Mouse (Mus musculus) G1E (cell line): ENCODE results near the gene Cmip. TPM values are rescaled to one million over a fixed set of nuclear protein-coding genes. Genes with fewer than 3 reads are reported as not detected.

Experiments used
- ATAC-seq: 2 replicates; pipeline ENCODE4 v1.8.0; 2016; ENCODE audit warnings: mild to moderate bottlenecking; ENCODE audit not compliant: insufficient number of reproducible peaks, poor library complexity, low FRiP score, severe bottlenecking; ENCODE audit errors: extremely low read depth
- DNase-seq: peaks from one replicate; pipeline ENCODE4 v3.0.0; 2012; ENCODE audit warnings: low spot score
- H3K27me3 ChIP-seq: 2 replicates; pipeline ENCODE4 v1.6.1; 2012; ENCODE audit warnings: mild to moderate bottlenecking, low read length, inconsistent platforms; ENCODE audit not compliant: insufficient read depth
- H3K36me3 ChIP-seq: replicated peaks from 2 replicates; pipeline ENCODE3; 2012; ENCODE audit warnings: mild to moderate bottlenecking, inconsistent platforms
- H3K4me1 ChIP-seq: 2 replicates; pipeline ENCODE4 v1.6.1; 2012; ENCODE audit warnings: low read depth, low read length, inconsistent platforms, mixed read lengths; ENCODE audit not compliant: insufficient read depth
- H3K4me3 ChIP-seq: 2 replicates; pipeline ENCODE4 v1.5.1; 2012; ENCODE audit warnings: low read depth, mild to moderate bottlenecking, inconsistent platforms, low read length, moderate library complexity, mixed read lengths
- H3K9me3 ChIP-seq: replicated peaks from 2 replicates; pipeline ENCODE4 v1.6.1; 2012; ENCODE audit warnings: inconsistent platforms
- CTCF ChIP-seq: IDR thresholded peaks from 2 replicates; pipeline ENCODE4 v1.5.1; 2012; ENCODE audit warnings: low read depth, low read length, inconsistent platforms, mixed read lengths
- GATA1 ChIP-seq: IDR thresholded peaks from 2 replicates; pipeline ENCODE4 v1.6.1; 2012; ENCODE audit warnings: borderline replicate concordance, low read length, inconsistent platforms, mixed read lengths
- GATA2 ChIP-seq: IDR thresholded peaks from 2 replicates; pipeline ENCODE4 v1.6.1; 2012; ENCODE audit warnings: low read depth, low read length, inconsistent platforms, borderline replicate concordance
- POLR2AphosphoS5 ChIP-seq: IDR thresholded peaks from 2 replicates; pipeline ENCODE4 v1.6.1; 2012; ENCODE audit warnings: low read depth, low read length, inconsistent platforms; ENCODE audit not compliant: insufficient replicate concordance
- TAL1 ChIP-seq: conservative IDR thresholded peaks from 2 replicates; pipeline ENCODE4 v1.6.1; 2012; ENCODE audit warnings: low read depth, low read length, inconsistent platforms, mixed read lengths
- polyA plus RNA-seq: library from polyadenylated mRNA; stranded (reverse); fragments of >175 nt; gene quantifications from 2 replicates; pipeline ENCODE4 v1.2.3, GENCODE M21; 2012
- total RNA-seq, 2 experiments: library from RNA; stranded (forward) in 1 of 2; stranded (reverse) in 1 of 2; fragments of 200-1000 nt in 1 of 2; fragments of >200 nt in 1 of 2; fragmentation: Nextera tagmentation in 1 of 2; gene quantifications; 2 replicates each; pipeline ENCODE4 v1.2.3; 2014 to 2017

Gene Cmip
- total and polyA plus RNA-seq, 3 experiments: 5.8 to 88.8 (median 65.3) TPM

DNA sequence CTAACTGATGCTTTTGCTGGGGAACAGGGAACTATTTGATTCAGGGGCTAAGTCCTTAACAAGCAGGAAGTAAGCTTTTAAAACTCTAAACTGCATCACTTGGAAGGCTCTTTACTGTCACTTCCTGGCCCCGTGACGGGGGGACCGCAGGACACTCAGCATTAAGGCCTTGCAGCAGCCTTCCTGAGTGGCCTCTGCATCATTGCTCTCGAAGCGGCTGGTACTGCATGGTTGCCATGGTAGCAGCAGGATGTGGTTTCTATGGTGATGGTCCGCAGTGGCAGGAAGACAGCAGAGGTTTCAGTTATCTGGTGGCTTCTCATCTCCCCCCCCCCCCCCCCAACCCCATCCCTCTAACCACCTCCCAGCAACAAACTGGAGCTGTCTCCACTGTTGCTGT, 65.2 kb downstream of the Cmip start:
- Histone ChIP-seq H3K4me1 (peaks cover 16% of the 10 kb centered on the region), H3K4me3 (no peak overlapping the region), H3K36me3 (peaks cover 75% of the 10 kb centered on the region), H3K27me3 (no peaks in the 10 kb centered on the region), H3K9me3 (no peaks in the 10 kb centered on the region)
- TF ChIP-seq POLR2AphosphoS5: no peak
- TF ChIP-seq GATA1: no peak
- TF ChIP-seq CTCF: no peak
- ATAC-seq: no peak
- DNase-seq: no peak

- H3K9me3 ChIP-seq: no peaks in the 10 kb centered on the region
- H3K36me3 ChIP-seq: peaks cover 72% of the 10 kb centered on the region
- peaks cover 23% of the 10 kb centered on the region for H3K4me1 ChIP-seq
- no peak overlapping the region for H3K4me3 ChIP-seq
- no peaks in the 10 kb centered on the region for H3K27me3 ChIP-seq
- TF ChIP-seq GATA1: no peak
- no peak for TF ChIP-seq GATA2
- TF ChIP-seq TAL1: no peak
- no peak for TF ChIP-seq POLR2AphosphoS5
- TF ChIP-seq CTCF: no peak
- ATAC-seq: no peak
- DNase-seq: no peak
Measured at GRCm38 (mm10) chr8:117322715-117323310, 65.9 kb downstream of the Cmip start.

- ATAC-seq (no peak), DNase-seq (no peak)
- H3K27me3 ChIP-seq: no peaks in the 10 kb centered on the region
- no peak overlapping the region for H3K4me3 ChIP-seq
- TF ChIP-seq GATA1 (no peak), TAL1 (no peak), POLR2AphosphoS5 (no peak), GATA2 (no peak), CTCF (no peak)
- peaks cover 60% of the 10 kb centered on the region for H3K36me3 ChIP-seq
- peaks cover 26% of the 10 kb centered on the region for H3K4me1 ChIP-seq
- H3K9me3 ChIP-seq: no peaks in the 10 kb centered on the region
Measured at GRCm38 (mm10) chr8:117324821-117325220, 68.0 kb downstream of the Cmip start.

DNA sequence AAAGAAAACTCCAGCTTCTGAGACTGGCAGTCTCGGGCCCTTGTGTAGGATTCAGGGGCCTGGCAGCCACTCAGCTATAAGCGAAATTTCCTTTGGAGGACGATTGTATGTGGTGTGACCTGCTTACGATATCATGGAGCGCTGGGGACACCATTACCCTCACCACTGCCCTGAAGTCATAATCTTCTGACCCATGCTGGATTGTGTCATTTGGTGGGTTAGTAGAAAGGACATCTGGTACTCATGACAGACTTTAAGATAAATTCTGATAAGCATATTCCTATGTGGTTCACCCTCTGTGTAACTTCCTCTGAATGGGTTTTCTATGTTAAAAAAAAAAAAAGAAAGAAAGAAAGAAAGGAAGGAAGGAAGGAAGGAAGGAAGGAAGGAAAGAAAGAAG, 69.9 kb downstream of the Cmip start:
- Histone ChIP-seq H3K27me3 (no peaks in the 10 kb centered on the region), H3K4me3 (no peak overlapping the region), H3K4me1 (peaks cover 24% of the 10 kb centered on the region), H3K9me3 (no peaks in the 10 kb centered on the region), H3K36me3 (peaks cover 46% of the 10 kb centered on the region)
- DNase-seq (no peak), ATAC-seq (peak; percentile 51)
- TF ChIP-seq GATA2: no peak

DNA sequence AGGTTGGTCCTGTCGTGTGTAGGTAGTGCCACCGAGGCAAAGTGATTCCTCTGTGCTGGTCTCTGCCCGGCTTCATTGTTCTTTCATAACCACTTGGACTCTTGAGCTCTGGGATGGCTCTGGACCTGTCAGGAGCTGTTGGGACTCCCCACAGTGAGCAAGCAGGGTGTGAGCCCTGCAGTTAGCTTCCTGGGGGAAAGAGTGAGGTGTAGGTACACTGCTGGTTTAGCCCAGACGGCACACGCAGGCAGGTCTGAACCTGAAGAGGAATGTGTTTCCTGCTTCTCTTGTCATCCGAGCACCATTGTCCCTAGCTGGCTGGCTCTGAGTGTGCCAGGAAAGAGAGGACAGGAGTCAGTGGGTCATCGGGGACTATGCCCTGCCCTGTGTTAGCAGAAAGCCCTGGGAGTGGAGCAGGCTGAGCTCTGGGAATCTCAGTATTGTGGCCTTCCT, 70.5 kb downstream of the Cmip start:
- ATAC-seq: no peak
- Histone ChIP-seq H3K27me3 (no peaks in the 10 kb centered on the region), H3K4me3 (no peak overlapping the region), H3K4me1 (peaks cover 24% of the 10 kb centered on the region), H3K9me3 (no peaks in the 10 kb centered on the region), H3K36me3 (peaks cover 47% of the 10 kb centered on the region)
- DNase-seq: no peak
- TF ChIP-seq GATA2 (no peak), CTCF (no peak), GATA1 (no peak), POLR2AphosphoS5 (no peak), TAL1 (no peak)

DNA sequence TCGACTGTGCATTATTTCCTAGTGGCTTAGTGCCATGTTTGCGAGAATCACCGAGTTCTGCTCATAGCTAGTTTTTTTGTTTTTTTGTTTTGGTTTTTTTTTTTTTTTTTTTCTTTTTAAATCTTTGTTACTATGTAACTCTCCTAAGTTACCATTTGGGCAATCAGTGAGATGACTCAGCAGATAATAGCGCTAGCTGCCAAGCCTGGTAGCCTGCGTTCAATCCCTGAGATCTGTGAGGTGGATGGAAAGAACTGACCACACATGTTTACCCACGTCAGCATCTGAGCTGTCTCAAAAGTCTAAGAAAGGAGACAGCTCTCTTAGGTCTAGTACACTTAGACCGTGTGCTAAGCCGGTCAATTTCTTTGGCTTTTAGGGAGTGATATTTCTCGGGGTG, 71.9 kb downstream of the Cmip start:
- Histone ChIP-seq H3K36me3 (peaks cover 42% of the 10 kb centered on the region), H3K4me1 (peaks cover 27% of the 10 kb centered on the region), H3K4me3 (no peak overlapping the region), H3K9me3 (no peaks in the 10 kb centered on the region), H3K27me3 (no peaks in the 10 kb centered on the region)
- DNase-seq: no peak
- no peak for ATAC-seq
- TF ChIP-seq TAL1: no peak
- no peak for TF ChIP-seq CTCF
- no peak for TF ChIP-seq GATA2
- no peak for TF ChIP-seq POLR2AphosphoS5
- no peak for TF ChIP-seq GATA1

DNA sequence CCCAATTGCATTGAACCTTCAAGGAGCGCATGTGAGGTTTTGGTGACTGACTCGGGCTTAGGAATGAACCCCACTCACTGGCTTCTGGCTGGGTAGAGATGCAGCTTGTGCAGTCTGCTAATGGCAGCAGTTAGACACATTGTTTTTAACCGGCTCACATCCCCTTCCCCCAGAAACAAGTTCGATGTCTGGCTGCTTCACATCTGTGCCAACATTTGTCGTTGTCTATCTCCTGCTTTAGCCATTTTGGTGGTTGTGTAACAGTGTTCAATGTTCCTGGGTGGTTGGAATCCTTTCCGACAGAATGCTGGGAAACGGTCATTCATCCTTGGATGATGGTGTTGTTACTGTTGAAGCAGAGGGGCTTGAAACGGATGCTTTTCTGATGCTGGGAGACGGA, 72.3 kb downstream of the Cmip start:
- TF ChIP-seq TAL1 (no peak), GATA1 (no peak)
- Histone ChIP-seq H3K27me3 (no peaks in the 10 kb centered on the region), H3K4me1 (peaks cover 30% of the 10 kb centered on the region), H3K36me3 (peaks cover 38% of the 10 kb centered on the region), H3K4me3 (no peak overlapping the region), H3K9me3 (no peaks in the 10 kb centered on the region)
- no peak for DNase-seq
- ATAC-seq: no peak
